Mouse (Mus musculus) midbrain, embryonic 14.5 days (tissue): ENCODE measurements around the gene Ciz1. TPM values are rescaled to one million over a fixed set of nuclear protein-coding genes. Genes with fewer than 3 reads are reported as not detected.

Experiments
- ATAC-seq: fragments of 200-750 bp; cut with Nextera tagmentation; 2 replicates; pipeline ENCODE4 v1.8.0; 2017; ENCODE audit warnings: moderate number of reproducible peaks, moderate library complexity; ENCODE audit not compliant: low FRiP score, low TSS enrichment
- DNase-seq: peaks from one replicate; pipeline ENCODE4 v3.0.0-alpha.2; 2015
- H3K27ac ChIP-seq: fragments of 300-500 bp; sonication (generic); replicated peaks from 2 replicates; pipeline ENCODE4 v1.5.1; 2014; ENCODE audit warnings: mild to moderate bottlenecking, low read depth, low read length, moderate library complexity
- H3K27me3 ChIP-seq: fragments of 300-500 bp; sonication (generic); 2 replicates; pipeline ENCODE4 v1.6.1; 2014; ENCODE audit warnings: low read length, control low read depth, mixed read lengths; ENCODE audit not compliant: control insufficient read depth, insufficient read depth
- H3K36me3 ChIP-seq: fragments of 300-500 bp; sonication (generic); 2 replicates; pipeline ENCODE4 v1.6.1; 2014; ENCODE audit warnings: low read length, control low read depth; ENCODE audit not compliant: control insufficient read depth, insufficient read depth
- H3K4me1 ChIP-seq: fragments of 300-500 bp; sonication (generic); 2 replicates; pipeline ENCODE4 v1.6.1; 2014; ENCODE audit warnings: mild to moderate bottlenecking, antibody characterized with exemption, low read length, control low read depth; ENCODE audit not compliant: control insufficient read depth, insufficient read depth
- H3K4me2 ChIP-seq: fragments of 300-500 bp; sonication (generic); 2 replicates; pipeline ENCODE4 v1.6.1; 2014; ENCODE audit warnings: mild to moderate bottlenecking, low read length, moderate library complexity
- H3K4me3 ChIP-seq: fragments of 300-500 bp; sonication (generic); replicated peaks from 2 replicates; pipeline ENCODE4 v1.5.1; 2014; ENCODE audit warnings: low read depth, low read length
- H3K9ac ChIP-seq: fragments of 300-500 bp; sonication (generic); replicated peaks from 2 replicates; pipeline ENCODE4 v1.6.1; 2014; ENCODE audit warnings: mild to moderate bottlenecking, low read length, moderate library complexity
- H3K9me3 ChIP-seq: fragments of 300-500 bp; sonication (generic); 2 replicates; pipeline ENCODE4 v1.6.1; 2016; ENCODE audit warnings: low read length, control low read depth, mixed read lengths; ENCODE audit not compliant: control insufficient read depth
- WGBS: fragments of 180-500 bp; shearing (Covaris S2); extraction: QIAGEN DNeasy Blood & Tissue Kit; methylation state at CpG from one replicate; pipeline ENCODE4 v1.1.7; 2014; 5-methylcytosine and 5-hydroxymethylcytosine counted together
- polyA plus RNA-seq: library from polyadenylated mRNA; unstranded; fragments of >200 nt; fragmentation: Nextera tagmentation; extraction: Ambion mirVana; gene quantifications from 2 replicates; pipeline ENCODE4 v1.2.1, GENCODE M21; 2014

Gene Ciz1
- polyA plus RNA-seq, 1 experiment from 2014 or later, result 54.1 TPM

DNA sequence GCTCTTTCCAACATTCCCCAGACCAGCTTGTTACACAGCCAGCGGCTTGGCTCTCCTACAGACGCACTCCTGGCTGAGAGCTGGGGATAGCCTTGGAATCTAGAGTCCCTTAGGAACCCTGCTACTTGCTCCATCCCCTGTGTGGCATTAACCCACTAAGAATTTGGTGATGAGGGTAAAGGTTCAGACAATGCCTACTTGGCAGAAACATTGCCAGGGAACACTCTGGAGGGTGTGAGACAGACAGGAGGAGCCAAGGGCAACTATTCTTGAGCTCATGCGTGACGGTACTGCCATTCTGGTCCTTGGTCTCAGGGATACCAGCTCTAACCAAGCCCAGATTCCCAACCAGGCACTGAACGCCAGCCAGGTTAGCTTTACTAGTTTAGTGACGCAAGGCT lies 69.7 kb downstream of the Ciz1 start:
- DNase-seq, result no peak
- Histone ChIP-seq H3K4me2 (no peak overlapping the region), H3K4me1 (peaks cover 18% of the 10 kb centered on the region), H3K9me3 (no peaks in the 10 kb centered on the region), H3K36me3 (peaks cover 47% of the 10 kb centered on the region), H3K27ac (no peak overlapping the region), H3K4me3 (no peak overlapping the region), H3K27me3 (no peaks in the 10 kb centered on the region), H3K9ac (no peak overlapping the region)
- ATAC-seq, result no peak
- 93% methylated on average over 6 of the region's 6 CpGs for WGBS

DNA sequence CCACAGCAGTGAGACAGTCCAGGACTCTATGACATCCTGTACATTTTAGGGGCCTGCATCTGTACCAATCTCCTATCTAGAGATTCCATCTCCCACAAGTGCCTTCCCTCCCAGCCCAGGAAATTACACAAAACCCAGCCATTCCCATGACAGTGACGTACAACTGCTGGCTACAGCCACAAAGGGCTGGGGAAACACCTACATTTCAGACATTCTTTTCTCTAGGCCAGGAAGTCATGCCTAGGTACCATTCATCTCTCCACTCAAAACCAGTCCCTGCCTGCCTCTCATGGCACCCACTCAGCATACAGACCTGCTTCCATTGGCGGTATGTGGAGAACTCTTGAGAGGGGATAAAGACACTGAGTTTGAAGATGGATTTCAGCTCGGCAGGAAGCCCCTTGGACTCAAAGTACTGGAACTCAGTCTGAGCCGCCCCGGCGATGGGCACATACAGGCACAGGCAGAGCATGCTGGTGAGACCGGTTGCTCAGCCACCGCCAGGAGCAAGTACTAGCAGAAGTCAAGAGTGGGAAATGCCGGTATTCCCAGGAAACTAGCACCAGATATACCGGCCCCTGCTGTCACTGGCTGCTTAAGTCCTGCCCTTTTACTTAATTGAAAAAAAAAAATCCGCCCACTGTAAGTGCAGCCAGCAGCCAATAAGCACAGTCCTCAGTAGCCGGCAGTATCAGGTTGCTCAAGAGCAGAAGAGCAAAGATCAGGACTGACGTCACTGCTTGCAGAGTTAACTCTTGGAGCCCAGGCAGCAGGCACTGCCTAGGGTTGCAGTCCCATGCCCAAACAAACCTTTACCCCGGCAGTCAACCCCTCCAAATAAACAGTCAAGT lies 71.6 kb downstream of the Ciz1 start:
- Histone ChIP-seq H3K36me3 (peaks cover 29% of the 10 kb centered on the region), H3K4me1 (peaks cover 32% of the 10 kb centered on the region), H3K9me3 (no peaks in the 10 kb centered on the region), H3K9ac (peak overlapping the region; percentile 36), H3K4me2 (peak overlapping the region; percentile 67), H3K27ac (peak overlapping the region; percentile 67), H3K27me3 (no peaks in the 10 kb centered on the region), H3K4me3 (peak overlapping the region; percentile 35)
- ATAC-seq, result peak; percentile 87
- 2% methylated on average over 14 of the region's 14 CpGs for WGBS
- peak; percentile 86 for DNase-seq

DNA sequence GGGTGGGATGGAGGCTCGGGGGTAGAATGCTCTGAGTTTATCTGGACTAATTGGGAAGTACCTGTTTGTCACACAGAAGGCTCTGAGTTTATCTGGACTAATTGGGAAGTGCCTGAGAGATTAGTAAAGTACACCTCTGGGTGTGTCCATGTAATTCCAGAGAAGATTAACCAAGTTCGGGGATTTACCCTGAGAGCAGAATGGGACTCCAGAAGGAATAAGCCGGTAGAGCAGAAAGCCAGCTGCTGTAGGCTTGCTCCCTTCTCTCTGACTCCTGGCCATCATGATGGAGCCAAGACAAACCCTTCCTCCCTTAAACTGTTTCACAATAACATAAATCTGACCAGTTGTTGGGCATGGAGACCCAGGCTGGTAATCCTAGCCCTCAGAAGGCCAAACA lies 72.7 kb downstream of the Ciz1 start:
- Histone ChIP-seq H3K9me3 (no peaks in the 10 kb centered on the region), H3K9ac (no peak overlapping the region), H3K27ac (0 out of 2 replicates have a peak overlapping the region, but pooled peaks have one; percentile 67), H3K4me2 (no peak overlapping the region), H3K36me3 (peaks cover 18% of the 10 kb centered on the region), H3K4me3 (no peak overlapping the region), H3K27me3 (no peaks in the 10 kb centered on the region), H3K4me1 (peaks cover 43% of the 10 kb centered on the region)
- DNase-seq, result no peak
- no peak for ATAC-seq
- WGBS, result 34% methylated on average over 3 of the region's 3 CpGs

DNA sequence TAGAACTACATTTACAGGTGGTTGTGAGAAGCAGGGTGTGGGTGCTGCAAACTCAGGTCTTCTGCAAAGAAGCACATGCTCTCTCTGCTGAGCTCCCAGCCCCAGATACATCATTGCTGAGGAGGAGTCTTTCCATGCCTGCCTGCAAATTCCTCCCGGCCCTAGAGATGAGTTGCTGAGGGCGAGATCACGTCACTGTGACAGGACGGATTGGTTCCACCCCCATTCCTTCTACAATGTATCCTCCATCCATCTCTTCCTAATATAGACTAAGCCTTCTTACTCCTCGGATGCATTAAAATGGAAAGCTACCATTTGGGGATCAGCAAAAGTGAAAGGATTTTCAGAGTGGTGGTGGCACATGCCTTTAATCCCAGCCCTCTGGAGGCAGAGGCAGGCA lies 73.4 kb downstream of the Ciz1 start:
- no peak for DNase-seq

DNA sequence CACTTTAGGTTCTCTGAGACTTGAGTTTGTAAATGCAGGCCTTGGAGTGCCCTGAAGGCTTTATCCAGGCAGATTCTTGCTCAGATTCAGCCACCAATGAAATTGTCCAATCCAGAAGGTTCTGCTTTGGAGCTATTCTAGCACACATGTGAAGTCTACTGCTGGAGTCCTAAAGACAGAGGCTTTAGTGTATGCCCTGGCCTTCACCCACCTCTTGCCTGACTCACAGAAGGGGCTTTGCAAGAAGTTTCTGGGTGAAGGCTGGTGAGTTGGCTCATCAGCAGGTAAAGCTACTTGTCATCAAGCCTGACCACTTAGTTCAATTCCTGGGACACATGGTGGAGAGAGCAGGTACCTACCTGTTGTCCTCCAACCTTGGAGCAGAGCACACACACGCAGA lies 74.0 kb downstream of the Ciz1 start:
- no peak for DNase-seq
- WGBS, result 97% methylated on average over 1 of the region's 1 CpGs
- H3K4me2 ChIP-seq, result no peak overlapping the region
- no peak overlapping the region for H3K9ac ChIP-seq
- H3K27ac ChIP-seq, result no peak overlapping the region
- no peak overlapping the region for H3K4me3 ChIP-seq
- H3K4me1 ChIP-seq, result peaks cover 52% of the 10 kb centered on the region
- no peaks in the 10 kb centered on the region for H3K27me3 ChIP-seq
- peaks cover 4% of the 10 kb centered on the region; the same call in 1 of the 2 replicates for H3K36me3 ChIP-seq
- ATAC-seq, result no peak
- no peaks in the 10 kb centered on the region for H3K9me3 ChIP-seq

More for the DNA sequence above, 73.4 kb downstream of the Ciz1 start:
- H3K9ac ChIP-seq, result no peak overlapping the region
- ATAC-seq, result no peak
- H3K4me3 ChIP-seq, result no peak overlapping the region
- no peak overlapping the region for H3K4me2 ChIP-seq
- H3K27me3 ChIP-seq, result no peaks in the 10 kb centered on the region
- peaks cover 10% of the 10 kb centered on the region for H3K36me3 ChIP-seq
- peaks cover 51% of the 10 kb centered on the region for H3K4me1 ChIP-seq
- 68% methylated on average over 5 of the region's 5 CpGs for WGBS
- H3K9me3 ChIP-seq, result no peaks in the 10 kb centered on the region
- H3K27ac ChIP-seq, result no peak overlapping the region

DNA sequence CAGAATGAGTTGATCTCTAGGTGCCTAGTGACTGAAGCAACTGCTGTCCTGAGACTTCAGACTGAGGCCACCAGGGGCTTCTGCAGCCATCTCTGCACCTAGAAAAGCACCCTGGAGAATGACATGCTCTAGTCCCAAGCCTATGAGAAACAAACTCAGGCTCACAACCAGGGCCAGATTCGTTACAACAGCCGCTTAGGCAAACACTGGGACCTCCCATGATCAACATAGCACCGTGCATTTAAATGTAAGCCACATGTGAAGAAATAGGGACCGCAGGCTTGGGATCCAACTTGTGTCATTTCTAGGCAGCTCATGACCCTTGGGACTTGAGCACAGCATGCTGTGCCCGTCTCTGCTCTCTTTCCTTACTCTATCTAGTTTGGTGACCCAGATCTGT lies 75.6 kb downstream of the Ciz1 start:
- Histone ChIP-seq H3K36me3 (no peaks in the 10 kb centered on the region), H3K27me3 (no peaks in the 10 kb centered on the region), H3K9ac (no peak overlapping the region), H3K4me3 (no peak overlapping the region; the same call in 1 of the 2 replicates), H3K4me2 (peak overlapping the region; percentile 91), H3K9me3 (no peaks in the 10 kb centered on the region), H3K4me1 (peaks cover 59% of the 10 kb centered on the region), H3K27ac (peak overlapping the region; percentile 85; the same call in 1 of the 2 replicates)
- WGBS, result 89% methylated on average over 5 of the region's 5 CpGs
- no peak for ATAC-seq
- no peak for DNase-seq

DNA sequence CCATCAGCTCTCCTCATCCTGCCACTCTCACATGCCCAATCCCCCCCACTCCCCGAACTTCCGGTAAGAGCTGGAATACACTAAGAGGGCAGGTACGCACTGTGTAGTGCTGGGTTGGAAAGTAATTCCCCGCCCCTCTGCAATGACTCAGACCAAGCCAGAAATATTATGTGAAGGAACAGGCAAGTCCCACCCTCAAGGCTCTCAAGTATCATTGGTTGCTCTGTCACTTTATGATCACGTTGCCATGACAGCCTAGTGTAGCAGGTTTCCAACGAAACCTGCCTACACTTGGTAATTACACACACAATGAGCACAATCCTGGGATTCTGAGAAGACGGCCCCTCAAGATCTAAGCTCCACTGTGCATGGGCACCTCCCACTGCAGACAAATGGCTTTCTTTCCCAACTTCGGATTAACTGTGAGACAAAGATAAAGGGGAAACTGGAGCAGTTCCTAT lies 76.2 kb downstream of the Ciz1 start:
- ATAC-seq, result peak; percentile 53
- WGBS, result 38% methylated on average over 8 of the region's 8 CpGs
- H3K9ac ChIP-seq, result peak overlapping the region; percentile 77
- H3K27me3 ChIP-seq, result no peaks in the 10 kb centered on the region
- peak overlapping the region; percentile 85 for H3K27ac ChIP-seq
- no peaks in the 10 kb centered on the region for H3K36me3 ChIP-seq
- DNase-seq, result peak; percentile 79
- peak overlapping the region; percentile 91 for H3K4me2 ChIP-seq
- peaks cover 54% of the 10 kb centered on the region for H3K4me1 ChIP-seq
- H3K9me3 ChIP-seq, result no peaks in the 10 kb centered on the region
- peak overlapping the region; percentile 57 for H3K4me3 ChIP-seq

DNA sequence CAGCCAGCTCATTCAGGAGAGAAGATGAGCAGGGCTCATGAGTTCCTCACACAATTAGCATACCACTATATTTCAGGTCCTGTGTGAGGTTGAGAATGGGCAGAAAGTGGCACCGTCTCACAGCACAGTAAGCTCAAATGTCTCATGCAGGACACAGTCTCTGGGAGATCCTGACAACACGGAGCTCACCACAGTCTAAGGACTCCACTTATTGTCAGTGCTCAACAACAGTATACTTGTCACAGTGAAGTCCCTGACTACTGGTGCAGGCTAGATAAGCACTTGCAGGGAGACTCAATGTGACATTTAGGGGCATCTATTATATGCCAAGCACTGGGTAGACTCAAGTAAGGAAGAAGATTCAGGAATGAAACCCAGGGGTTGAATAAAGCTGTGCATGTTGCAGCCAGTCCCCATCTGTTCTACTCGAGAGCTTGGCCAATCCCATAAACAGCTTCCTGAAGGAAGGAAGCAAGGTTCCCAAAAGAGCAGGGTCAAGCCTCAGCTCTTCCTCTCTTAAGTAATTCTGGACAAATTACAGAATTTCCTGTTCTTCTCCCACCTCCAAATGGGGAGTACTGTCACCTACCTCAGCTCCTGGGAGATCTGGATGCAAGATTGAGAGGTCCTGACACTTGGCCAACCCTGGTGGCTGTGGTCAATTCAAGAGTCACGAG lies 77.2 kb downstream of the Ciz1 start:
- H3K9ac ChIP-seq, result peak overlapping the region; percentile 77
- peaks cover 43% of the 10 kb centered on the region for H3K4me1 ChIP-seq
- H3K4me3 ChIP-seq, result peak overlapping the region; percentile 57
- ATAC-seq (no peak), DNase-seq (no peak)
- peak overlapping the region; percentile 91 for H3K4me2 ChIP-seq
- no peaks in the 10 kb centered on the region for H3K9me3 ChIP-seq
- 85% methylated on average over 4 of the region's 4 CpGs for WGBS
- peak overlapping the region; percentile 85 for H3K27ac ChIP-seq
- H3K27me3 ChIP-seq, result no peaks in the 10 kb centered on the region
- H3K36me3 ChIP-seq, result no peaks in the 10 kb centered on the region
